Mouse (Mus musculus) brain, adult 2 months (tissue): Measurements from ENCODE around the gene Gp1ba.

Experiments
- DNase-seq: peaks from one replicate; pipeline ENCODE4 v3.0.0; 2011; ENCODE audit warnings: low read depth, low spot score

Gp1ba gene

DNA sequence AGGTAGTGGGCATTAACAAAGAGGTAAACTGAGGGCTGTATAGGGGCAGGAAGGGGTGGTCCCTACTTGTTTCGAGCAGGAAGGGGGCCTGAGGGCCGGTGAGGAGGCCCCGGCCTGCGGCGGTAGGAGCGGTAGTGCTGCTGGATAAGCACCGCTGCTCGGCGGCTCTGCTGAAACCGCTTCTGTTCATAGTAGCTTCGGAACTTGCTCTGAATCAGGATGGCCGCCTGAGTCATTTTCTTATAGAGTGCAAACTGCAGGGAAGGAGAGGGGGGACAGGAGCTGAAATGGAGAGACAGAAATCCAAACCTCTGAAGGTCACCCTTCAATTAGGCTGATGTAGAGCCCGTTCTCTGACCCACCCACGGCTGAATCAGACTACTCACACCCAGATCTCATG, 31.6 kb downstream of the Gp1ba start:
- peak; percentile 43 for DNase-seq

DNA sequence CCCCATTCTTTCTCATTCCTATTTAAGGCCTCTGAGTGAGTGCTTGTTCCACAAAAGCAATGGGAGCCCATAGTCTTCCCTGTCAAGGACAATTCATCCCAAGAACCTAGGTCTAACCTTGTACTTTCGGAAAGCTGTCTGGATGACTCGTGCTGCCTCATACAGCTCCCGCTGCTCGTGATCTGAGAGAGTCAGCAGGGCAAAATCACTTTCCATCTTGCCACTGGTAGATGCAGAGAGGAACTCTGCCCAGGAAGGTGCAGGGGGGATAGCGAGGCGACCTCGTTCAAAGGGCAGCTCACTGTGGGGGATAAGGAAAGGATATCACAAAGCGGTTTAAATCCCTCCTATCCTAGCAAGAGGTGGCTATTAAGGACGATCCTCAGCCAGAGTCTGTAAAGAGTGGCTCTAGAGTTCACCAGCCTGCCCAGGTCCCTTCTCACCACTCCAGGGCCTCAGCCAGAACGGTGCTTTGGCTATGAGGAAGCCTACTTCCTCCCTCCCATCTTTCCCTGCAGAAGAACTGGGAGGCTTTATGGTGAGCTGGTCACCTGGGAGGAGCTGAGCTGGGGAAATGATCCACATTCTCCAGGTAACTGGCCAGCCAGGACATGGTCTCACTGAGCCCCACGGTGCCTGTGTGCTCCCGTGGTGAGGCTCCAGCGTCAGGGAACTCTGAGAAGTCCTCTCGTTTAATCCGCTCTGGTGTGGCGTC, 32.6 kb downstream of the Gp1ba start:
- peak; percentile 35 for DNase-seq

DNA sequence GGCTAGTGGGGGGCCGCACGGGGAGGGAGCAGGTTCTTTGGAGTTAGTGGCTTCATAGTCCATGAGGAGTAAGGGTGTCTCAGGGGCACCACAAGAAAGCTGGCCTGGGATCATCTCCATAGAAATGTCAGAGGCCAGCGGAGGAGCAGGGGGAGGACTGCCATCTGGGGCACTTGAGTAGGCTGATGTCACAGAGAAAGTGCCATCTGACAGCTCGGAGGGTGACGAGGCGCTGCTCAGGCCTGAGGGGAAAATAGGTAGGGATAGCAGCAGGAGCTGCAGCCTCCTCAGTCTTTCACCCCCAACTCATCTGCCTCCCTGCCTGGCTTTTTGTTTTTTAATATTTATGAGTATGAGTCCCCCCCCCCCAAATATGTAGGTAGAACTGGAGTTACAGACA, 35.1 kb downstream of the Gp1ba start:
- DNase-seq = peak; percentile 28

DNA sequence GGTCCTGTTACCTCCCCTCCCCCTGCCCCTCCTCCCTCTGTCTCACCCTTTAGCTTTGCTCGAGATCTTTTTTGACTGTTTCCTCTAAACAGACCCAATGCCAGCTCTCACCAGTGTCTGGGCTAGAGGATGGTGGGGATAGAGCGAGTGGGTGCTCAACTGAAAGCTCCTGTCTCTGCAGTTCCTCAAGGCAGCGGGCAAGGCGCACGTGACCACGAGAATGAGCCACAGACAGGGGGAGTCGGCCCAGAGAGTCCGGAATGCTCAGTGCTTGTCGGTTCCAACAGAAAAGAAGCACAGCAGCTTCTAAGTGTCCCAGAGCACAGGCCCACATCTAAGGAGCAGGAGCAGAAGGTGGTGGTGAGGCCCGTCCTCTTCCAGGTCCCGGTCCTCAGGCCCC, 35.6 kb downstream of the Gp1ba start:
- DNase-seq = no peak

- DNase-seq = no peak
Observed at GRCm38 (mm10) chr11:70678092-70678491, 39.2 kb downstream of the Gp1ba start.

DNA sequence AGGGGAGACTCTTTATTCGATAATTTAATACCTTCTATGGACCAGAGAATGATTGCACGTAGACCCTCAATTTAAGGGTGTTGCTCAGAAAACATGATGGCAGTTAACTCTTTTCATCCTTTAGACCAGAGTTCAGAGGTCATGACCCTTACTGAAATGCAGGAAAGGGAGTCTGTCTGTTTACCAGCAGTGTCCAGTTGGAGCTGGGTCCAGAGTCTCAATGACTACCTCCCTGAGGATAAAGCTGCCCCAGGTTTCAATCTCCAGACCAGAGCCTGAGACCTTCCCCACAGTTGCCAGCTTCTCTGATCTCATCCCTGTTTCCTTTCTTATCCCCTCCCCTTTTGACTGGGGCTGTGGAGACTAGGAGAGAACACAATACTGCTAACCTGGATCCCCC, 39.7 kb downstream of the Gp1ba start:
- no peak for DNase-seq

DNA sequence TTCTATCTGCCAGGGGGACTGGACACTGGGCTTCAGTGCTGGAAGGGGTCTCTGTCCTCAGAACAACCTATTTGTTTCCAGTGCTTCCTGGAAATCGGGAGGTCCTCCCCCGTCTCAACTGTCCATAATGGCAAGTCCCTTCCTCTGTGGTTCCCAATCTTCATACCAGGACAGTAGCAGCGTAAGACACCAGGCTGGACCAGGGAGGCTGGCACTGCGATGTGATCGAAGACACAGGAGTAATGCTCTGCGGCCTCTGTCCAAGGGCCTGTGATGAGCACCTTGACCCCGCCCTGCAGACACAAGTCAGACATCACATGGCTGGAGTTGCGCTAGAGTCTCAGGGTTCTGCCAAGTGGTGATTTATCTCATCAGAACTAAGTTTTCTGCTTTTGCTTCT, 40.4 kb downstream of the Gp1ba start:
- no peak for DNase-seq

DNA sequence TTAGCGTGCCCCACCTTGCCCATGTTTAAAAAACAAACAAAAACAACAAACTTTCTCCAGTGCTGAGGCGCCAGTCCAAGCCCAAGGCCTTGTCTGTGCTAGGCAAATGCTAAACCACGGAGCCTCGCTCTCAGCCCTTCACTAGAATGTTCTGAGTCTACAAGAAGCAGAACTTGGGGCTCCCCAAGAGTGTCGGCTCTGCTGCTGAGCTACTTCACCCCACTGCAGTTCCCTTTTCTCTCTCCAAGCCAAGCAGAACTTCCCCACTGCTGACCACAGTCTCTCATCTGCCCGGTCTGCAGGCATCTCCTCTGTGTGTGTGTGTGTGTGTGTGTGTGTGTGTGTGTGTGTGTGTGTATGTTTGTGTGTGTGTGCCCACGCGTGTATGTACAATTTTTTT, 41.0 kb downstream of the Gp1ba start:
- DNase-seq = peak; percentile 65

DNA sequence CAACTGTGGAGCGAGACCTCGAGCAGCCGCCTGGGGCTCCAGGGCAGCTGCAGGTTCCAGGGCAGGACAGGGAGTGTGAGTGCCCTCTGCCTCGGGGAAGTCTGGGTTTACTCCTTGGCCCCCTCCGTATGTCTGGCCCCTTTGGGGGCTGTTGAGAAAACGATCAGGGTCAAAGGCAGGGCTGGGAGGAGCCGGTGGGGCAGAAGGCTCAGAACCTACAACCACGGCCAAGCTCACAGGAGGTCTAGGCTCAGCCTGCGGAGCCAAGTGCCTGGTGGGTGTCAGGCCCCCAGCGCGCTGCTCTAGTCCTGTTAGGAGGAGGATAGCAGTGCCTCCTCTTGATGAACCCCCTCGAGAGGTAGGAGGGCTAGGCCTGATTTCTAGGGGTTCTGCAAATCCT, 42.2 kb downstream of the Gp1ba start:
- DNase-seq = no peak

DNA sequence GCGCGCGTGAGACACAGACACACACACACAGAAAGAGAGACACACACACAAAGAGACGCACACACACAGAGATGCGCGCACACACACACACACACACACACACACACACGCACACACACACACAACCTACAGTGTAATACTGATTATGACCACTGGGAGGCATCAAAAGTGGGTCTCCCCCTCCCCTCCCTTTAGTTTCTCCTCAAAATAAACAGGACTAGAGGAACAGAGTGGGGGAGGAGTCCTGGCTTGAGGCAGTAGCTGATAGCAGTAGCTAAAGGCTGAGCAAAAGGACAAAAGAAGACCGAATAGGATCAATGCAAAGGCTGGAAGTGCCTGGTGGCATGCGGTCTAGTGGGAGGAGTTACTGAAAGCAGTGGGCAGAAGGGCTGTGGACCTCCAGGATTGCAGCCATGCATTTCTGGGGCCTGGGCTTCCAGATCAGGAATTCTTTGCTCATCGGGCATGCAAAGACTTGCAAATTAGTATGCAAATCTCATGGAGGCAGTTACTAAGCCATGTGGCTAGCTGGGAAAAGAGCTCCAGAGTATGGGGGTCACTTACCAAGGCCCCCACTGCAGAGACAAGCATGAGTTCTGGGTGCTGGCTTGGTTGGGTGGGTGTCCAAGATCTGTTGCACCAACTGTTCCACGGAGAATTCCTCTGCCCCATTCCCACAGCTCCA, 43.1 kb downstream of the Gp1ba start:
- DNase-seq = peak; percentile 82

DNA sequence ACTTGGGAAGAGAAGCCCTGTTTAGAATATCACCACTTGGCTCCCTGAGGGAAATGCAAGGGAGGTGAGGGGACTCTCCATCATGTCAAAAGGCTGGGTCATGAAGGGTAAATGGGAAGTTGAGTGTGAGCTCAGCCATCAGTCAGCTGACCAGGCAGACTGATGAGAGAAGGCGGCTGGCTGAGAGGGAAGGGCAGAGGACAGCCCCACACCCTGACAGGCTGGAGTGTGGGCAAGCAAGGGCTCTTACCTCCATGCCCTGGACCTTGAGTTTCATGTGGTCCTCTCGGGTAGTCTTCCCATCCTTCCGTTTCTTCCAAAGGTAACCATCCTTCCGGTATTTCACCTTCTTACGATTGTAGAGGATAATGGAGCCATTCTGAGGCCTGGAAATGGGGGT, 44.7 kb downstream of the Gp1ba start:
- DNase-seq = no peak

GRCm38 (mm10) chr11:70686901-70687566, 48.1 kb downstream of the Gp1ba start:
- peak; percentile 86 for DNase-seq

DNA sequence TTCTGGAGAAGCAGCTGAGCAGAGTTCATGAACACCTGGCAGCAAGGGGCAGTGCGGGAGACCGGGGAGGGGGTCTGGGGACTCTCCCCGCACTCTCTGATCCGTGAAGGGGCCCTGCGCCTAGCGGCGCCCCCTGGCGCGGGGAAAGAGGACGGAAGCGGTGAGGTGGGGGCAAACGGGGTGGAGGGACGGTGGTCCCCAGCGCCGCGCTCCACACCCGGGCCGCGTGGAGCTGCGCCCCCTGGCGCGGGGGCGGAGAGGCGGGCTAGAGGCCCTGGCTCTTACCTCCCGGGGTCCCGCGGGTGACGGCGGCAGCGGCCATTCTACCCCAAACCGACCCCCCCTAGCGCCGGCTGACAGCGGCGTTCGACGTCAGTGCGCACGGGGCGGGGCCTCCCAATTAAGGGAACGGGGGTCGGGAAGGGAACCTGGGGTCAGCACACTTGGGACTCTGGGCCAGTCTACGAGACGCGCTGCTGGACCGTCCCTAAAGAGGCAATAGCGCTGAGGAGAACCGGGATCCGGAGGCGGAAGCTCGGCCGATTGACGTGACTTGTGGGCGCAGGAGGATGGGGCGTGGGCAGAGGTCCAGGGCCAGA, 48.8 kb downstream of the Gp1ba start, which contains the start of gene Camta2:
Gene Camta2 (minus strand): TSS at position 505 of the 599 bp plus-strand sequence.
- DNase-seq = peak; percentile 88

GRCm38 (mm10) chr11:70688372-70688771, 49.5 kb downstream of the Gp1ba start:
- no peak for DNase-seq

DNA sequence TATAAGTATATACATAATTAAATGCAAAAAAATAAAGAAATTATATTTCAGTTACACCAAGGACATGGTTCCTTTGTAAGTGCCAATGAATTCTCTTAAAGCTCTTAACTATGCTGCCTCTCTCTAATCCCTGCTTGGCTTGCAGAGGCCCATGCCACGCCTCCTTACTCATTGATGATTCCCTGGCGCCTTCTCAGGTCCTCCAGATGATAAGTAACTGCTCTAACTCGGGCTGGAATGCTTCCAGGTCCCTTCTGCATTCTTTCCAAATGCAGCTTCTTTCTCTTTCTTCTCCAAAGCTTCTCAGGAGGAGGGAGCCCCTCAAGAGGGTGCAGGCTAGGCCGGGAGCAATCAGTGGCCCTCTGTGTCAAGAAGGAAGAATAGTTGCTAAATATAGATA, 50.7 kb downstream of the Gp1ba start:
- no peak for DNase-seq
